ENCODE assay signal across 7 mouse cellular contexts in genomic region chr6:122873871-122874719, GRCm38 (mm10). TPM values are rescaled to one million over a fixed set of nuclear protein-coding genes. Genes with fewer than 3 reads are reported as not detected.
DNase-seq lines count a peak whose midpoint lies in the region; ATAC-seq lines count a peak whose summit lies in the region.

Necap1 (plus strand) TSS chr6:122874474.

- ATAC-seq in intestine, embryonic 16.5 days, result peak; percentile 98
- peak; percentile 99 for ATAC-seq in midbrain, embryonic 11.5 days (ENCODE audit: low FRiP score)

- peak; percentile 94 for DNase-seq in adrenal gland, adult 8-10 months
- peak; percentile 95 for DNase-seq in embryo, embryonic 9.5 days (ENCODE audit: extremely low spot score)
- DNase-seq in gastrocnemius, postnatal 4 days (ENCODE audit: low spot score in 2 of 2), result peak; percentile 98
- DNase-seq in left cerebral cortex, postnatal 36 days (ENCODE audit: low spot score in 2 of 2), result peak; percentile 95 to 99
- peak; percentile 100 for DNase-seq in midbrain, embryonic 11.5 days (ENCODE audit: low spot score, missing footprints)
- peak; percentile 92 for DNase-seq in skeletal muscle tissue, adult 2 months (ENCODE audit: low read depth, low spot score)

- H3K4me2 ChIP-seq in intestine, embryonic 16.5 days (ENCODE audit: low read depth, low read length), result peak within 1 kb of the TSS; percentile 65
- H3K4me2 ChIP-seq in midbrain, embryonic 11.5 days, result peak within 1 kb of the TSS; percentile 42

- peak within 1 kb of the TSS; percentile 95 for H3K9ac ChIP-seq in intestine, embryonic 16.5 days (ENCODE audit: low read depth, low read length)
- peak within 1 kb of the TSS; percentile 89 for H3K9ac ChIP-seq in midbrain, embryonic 11.5 days (ENCODE audit: low read length)

- H3K4me1 ChIP-seq in intestine, embryonic 16.5 days (ENCODE audit: control insufficient read depth, insufficient read depth, low read length), result peaks cover 9% of the 10 kb centered on the region
- H3K4me1 ChIP-seq in midbrain, embryonic 11.5 days (ENCODE audit: control insufficient read depth, insufficient read depth, low read length), result peaks cover 5% of the 10 kb centered on the region; the same call in 1 of the 2 replicates

- H3K36me3 ChIP-seq in intestine, embryonic 16.5 days (ENCODE audit: control insufficient read depth, insufficient read depth, low read length), result 0 out of 2 replicates have a peak, but pooled peaks cover 3% of the 10 kb centered on the region
- no peaks in the 10 kb centered on the region for H3K36me3 ChIP-seq in midbrain, embryonic 11.5 days (ENCODE audit: control insufficient read depth, insufficient read depth, low read length)

- intact Hi-C loops in left cerebral cortex, postnatal 36 days (cut with DNase I), result loop anchor here (5.0 kb wide), 1 partner anchor 62 kb away; no protein-coding TSS in a partner anchor

- H3K27ac ChIP-seq in intestine, embryonic 16.5 days (ENCODE audit: low read length), result peak within 1 kb of the TSS; percentile 87
- peak within 1 kb of the TSS; percentile 85; the same call in 1 of the 2 replicates for H3K27ac ChIP-seq in midbrain, embryonic 11.5 days (ENCODE audit: low read depth, low read length)

- H3K9me3 ChIP-seq in intestine, embryonic 16.5 days (ENCODE audit: control insufficient read depth, low read length), result no peaks in the 10 kb centered on the region
- H3K9me3 ChIP-seq in midbrain, embryonic 11.5 days (ENCODE audit: control insufficient read depth, low read length), result no peaks in the 10 kb centered on the region

- no peaks in the 10 kb centered on the region for H3K27me3 ChIP-seq in intestine, embryonic 16.5 days (replicated peaks; ENCODE audit: control insufficient read depth, insufficient read depth, low read length)
- H3K27me3 ChIP-seq in midbrain, embryonic 11.5 days (ENCODE audit: control insufficient read depth, insufficient read depth, low read length), result no peaks in the 10 kb centered on the region

- WGBS in intestine, embryonic 16.5 days, result 7% methylated on average over 43 of the region's 43 CpGs
- WGBS in midbrain, embryonic 11.5 days, result 8% methylated on average over 43 of the region's 43 CpGs

- H3K4me3 ChIP-seq in intestine, embryonic 16.5 days (ENCODE audit: low read length), result peak within 1 kb of the TSS; percentile 90
- H3K4me3 ChIP-seq in midbrain, embryonic 11.5 days (ENCODE audit: low read depth, low read length), result peak within 1 kb of the TSS; percentile 84

RNA-seq across cellular contexts. Expression of gene Necap1, which starts in this region (rescaled TPM):
- 10 to 100 TPM; 56.7 to 65.7 (median 58.1) TPM for total RNA-seq in adrenal gland, adult 8-10 months (2022)
- total RNA-seq in gastrocnemius, postnatal 4 days (2021), result 10 to 100 TPM; 33.2 to 35.4 TPM
- 60.6 and 60.8 TPM in 2 replicates for polyA plus RNA-seq in intestine, embryonic 16.5 days (2015; fragmentation: Nextera tagmentation; extraction: Ambion mirVana)
- 100 to 1,000 TPM; 170 to 184 TPM for total RNA-seq in left cerebral cortex, postnatal 36 days (2021)
- 64.1 and 71.5 TPM in 2 replicates for polyA plus RNA-seq in midbrain, embryonic 11.5 days (2014; fragmentation: Nextera tagmentation; extraction: Ambion mirVana)

Comparison
In these comparisons a context has a peak if more than half of its experiments do, and no peak if none do; other contexts are left out.
1. Peak in every context shown above with its lines: DNase-seq, ATAC-seq, H3K4me3 ChIP-seq and H3K27ac ChIP-seq.